Mouse (Mus musculus): ENCODE data around the gene Fanca. TPM values are rescaled to one million over a fixed set of nuclear protein-coding genes. Genes with fewer than 3 reads are reported as not detected.

The Fanca gene
- total and polyA plus RNA-seq, 3 experiments: 21.9 to 57.8 (median 39.2) TPM

- H3K4me2 ChIP-seq (ENCODE audit: insufficient read depth, low read depth, poor library complexity, severe bottlenecking): no peak overlapping the region
- dilution Hi-C loops (cut with MboI; ENCODE audit: extremely low pct_ligation_motif_present, extremely low pct_unique_long_range_greater_than_20kb, low sequenced_read_pairs) (no loop called here), in situ Hi-C loops (cut with MboI; ENCODE audit: low pct_ligation_motif_present, low pct_unique_long_range_greater_than_20kb, low sequenced_read_pairs) (loop anchor here (5.0 kb wide), 1 partner anchor 39 kb away; no protein-coding TSS in a partner anchor)
- peaks cover 5 to 40% of the 10 kb centered on the region in 2 experiments for H3K4me1 ChIP-seq (ENCODE audit: control insufficient read depth in 1 of 2, insufficient read depth in 2 of 2)
- H3K4me3 ChIP-seq (replicated peaks in 1 of 3; ENCODE audit: low read depth in 2 of 3, low read length in 2 of 3, poor library complexity in 1 of 3): no peak overlapping the region
- H3K27ac ChIP-seq (ENCODE audit: insufficient read depth, low read depth): no peak overlapping the region
- no peak for TF ChIP-seq NRF1 (IDR thresholded peaks at IDR 0.05; ENCODE audit: low read depth, low read length)
- no peaks in the 10 kb centered on the region for H3K27me3 ChIP-seq (replicated peaks)
- H3K9ac ChIP-seq (ENCODE audit: insufficient read depth, low read depth): no peak overlapping the region
- no peaks in the 10 kb centered on the region for H3K9me3 ChIP-seq (replicated peaks; ENCODE audit: low read length)
- peaks cover 42 to 77% of the 10 kb centered on the region in 2 experiments for H3K36me3 ChIP-seq (replicated peaks in 1 of 2; ENCODE audit: control insufficient read depth in 1 of 2, insufficient read depth in 1 of 2, low read length in 1 of 2)
- H3K79me2 ChIP-seq (replicated peaks; ENCODE audit: control insufficient read depth, extremely low read depth, insufficient read depth, poor library complexity, severe bottlenecking): no peaks in the 10 kb centered on the region
- no peak for DNase-seq (ENCODE audit: extremely low read depth)
Measured at GRCm38 (mm10) chr8:123248596-123248995, 69.8 kb downstream of the Fanca start.

- in situ Hi-C loops (cut with MboI; ENCODE audit: low pct_ligation_motif_present, low pct_unique_long_range_greater_than_20kb, low sequenced_read_pairs) (loop anchor here (5.0 kb wide), 1 partner anchor 40 kb away; no protein-coding TSS in a partner anchor), dilution Hi-C loops (cut with MboI; ENCODE audit: extremely low pct_ligation_motif_present, extremely low pct_unique_long_range_greater_than_20kb, low sequenced_read_pairs) (no loop called here)
- H3K9ac ChIP-seq (ENCODE audit: insufficient read depth, low read depth): no peak overlapping the region
- H3K9me3 ChIP-seq (replicated peaks; ENCODE audit: low read length): no peaks in the 10 kb centered on the region
- no peak for DNase-seq (ENCODE audit: extremely low read depth)
- peaks cover 43 to 86% of the 10 kb centered on the region in 2 experiments for H3K36me3 ChIP-seq (replicated peaks in 1 of 2; ENCODE audit: control insufficient read depth in 1 of 2, insufficient read depth in 1 of 2, low read length in 1 of 2)
- no peak overlapping the region for H3K4me2 ChIP-seq (ENCODE audit: insufficient read depth, low read depth, poor library complexity, severe bottlenecking)
- no peak overlapping the region for H3K27ac ChIP-seq (ENCODE audit: insufficient read depth, low read depth)
- peaks cover 5 to 34% of the 10 kb centered on the region in 2 experiments for H3K4me1 ChIP-seq (ENCODE audit: control insufficient read depth in 1 of 2, insufficient read depth in 2 of 2)
- no peaks in the 10 kb centered on the region for H3K27me3 ChIP-seq (replicated peaks)
- no peak for TF ChIP-seq ZKSCAN1 (IDR thresholded peaks at IDR 0.05; ENCODE audit: borderline replicate concordance, low read depth, low read length)
- TF ChIP-seq POLR2AphosphoS2 (IDR thresholded peaks at IDR 0.05; ENCODE audit: low read depth, low read length): no peak
- H3K79me2 ChIP-seq (replicated peaks; ENCODE audit: control insufficient read depth, extremely low read depth, insufficient read depth, poor library complexity, severe bottlenecking): no peaks in the 10 kb centered on the region
- H3K4me3 ChIP-seq (replicated peaks in 1 of 3; ENCODE audit: low read depth in 2 of 3, low read length in 2 of 3, poor library complexity in 1 of 3): no peak overlapping the region
Measured at GRCm38 (mm10) chr8:123247748-123248147, 70.6 kb downstream of the Fanca start.

- dilution Hi-C loops (cut with MboI; ENCODE audit: extremely low pct_ligation_motif_present, extremely low pct_unique_long_range_greater_than_20kb, low sequenced_read_pairs): no loop called here
- Histone ChIP-seq H3K9ac (ENCODE audit: insufficient read depth, low read depth) (no peak overlapping the region), H3K4me1 (ENCODE audit: control insufficient read depth in 1 of 2, insufficient read depth in 2 of 2) (peaks cover 0 to 13% of the 10 kb centered on the region in 2 experiments; a peak in 2 of 4 replicates), H3K4me2 (ENCODE audit: insufficient read depth, low read depth, poor library complexity, severe bottlenecking) (no peak overlapping the region), H3K79me2 (replicated peaks; ENCODE audit: control insufficient read depth, extremely low read depth, insufficient read depth, poor library complexity, severe bottlenecking) (no peaks in the 10 kb centered on the region), H3K9me3 (replicated peaks; ENCODE audit: low read length) (no peaks in the 10 kb centered on the region), H3K4me3 (replicated peaks in 1 of 3; ENCODE audit: low read depth in 2 of 3, low read length in 2 of 3, poor library complexity in 1 of 3) (no peak overlapping the region), H3K36me3 (replicated peaks in 1 of 2; ENCODE audit: control insufficient read depth in 1 of 2, insufficient read depth in 1 of 2, low read length in 1 of 2) (peaks cover 37 to 88% of the 10 kb centered on the region in 2 experiments), H3K27me3 (replicated peaks) (no peaks in the 10 kb centered on the region), H3K27ac (ENCODE audit: insufficient read depth, low read depth) (no peak overlapping the region)
- in situ Hi-C loops (cut with MboI; ENCODE audit: low pct_ligation_motif_present, low pct_unique_long_range_greater_than_20kb, low sequenced_read_pairs): loop anchor here (5.0 kb wide), 1 partner anchor 42 kb away; no protein-coding TSS in a partner anchor
- TF ChIP-seq IRF4 (IDR thresholded peaks at IDR 0.05; ENCODE audit: low read depth, low read length): no peak
- TF ChIP-seq ZKSCAN1 (IDR thresholded peaks at IDR 0.05; ENCODE audit: borderline replicate concordance, low read depth, low read length): no peak
- TF ChIP-seq CTCF (conservative IDR thresholded peaks at IDR 0.05 in 1 of 2, IDR thresholded peaks at IDR 0.05 in 1 of 2; ENCODE audit: low read depth in 2 of 2, low read length in 2 of 2): no peak
- no peak for TF ChIP-seq RAD21 (IDR thresholded peaks at IDR 0.05; ENCODE audit: low read depth, low read length)
- no peak for TF ChIP-seq BHLHE40 (IDR thresholded peaks at IDR 0.05; ENCODE audit: low read depth, low read length)
- no peak for TF ChIP-seq UBTF (IDR thresholded peaks at IDR 0.05; ENCODE audit: low read depth, low read length)
- no peak for TF ChIP-seq EP300 (IDR thresholded peaks at IDR 0.05; ENCODE audit: low read length)
- no peak for TF ChIP-seq ETS1 (conservative IDR thresholded peaks at IDR 0.05; ENCODE audit: low read depth, low read length)
- TF ChIP-seq USF1 (IDR thresholded peaks at IDR 0.05; ENCODE audit: low read depth, low read length): no peak
- TF ChIP-seq GABPA (IDR thresholded peaks at IDR 0.05; ENCODE audit: insufficient replicate concordance, low read depth, low read length): no peak
- TF ChIP-seq ZMIZ1 (IDR thresholded peaks at IDR 0.05; ENCODE audit: low read depth, low read length): no peak
- TF ChIP-seq CHD1 (IDR thresholded peaks at IDR 0.05; ENCODE audit: low read depth, low read length): no peak
- TF ChIP-seq MEF2A (IDR thresholded peaks at IDR 0.05; ENCODE audit: borderline replicate concordance, low read depth, low read length): no peak
- no peak for TF ChIP-seq PAX5 (IDR thresholded peaks at IDR 0.05; ENCODE audit: low read length)
- no peak for TF ChIP-seq MAZ (IDR thresholded peaks at IDR 0.05; ENCODE audit: low read depth, low read length)
- DNase-seq (ENCODE audit: extremely low read depth): no peak
Measured at GRCm38 (mm10) chr8:123245543-123245942, 72.8 kb downstream of the Fanca start.
